Mouse (Mus musculus): ENCODE measurements around the gene Phc3.
A peak's percentile ranks its signal among the peaks of the same experiment; 100 is the strongest.

The Phc3 gene

GRCm38 (mm10) chr3:30969104-30969581 lies at the start of gene Phc3:
Gene Phc3 (minus strand): TSS chr3:30969415.
- H3K36me3 ChIP-seq (ENCODE audit: insufficient read depth, low read length): peaks cover 18% of the 10 kb centered on the region
- no peaks in the 10 kb centered on the region for H3K27me3 ChIP-seq (ENCODE audit: insufficient read depth, low read length)
- no peak for TF ChIP-seq NANOG (IDR thresholded peaks at IDR 0.05; ENCODE audit: borderline replicate concordance, low read length)
- no peak for TF ChIP-seq CTCF (conservative IDR thresholded peaks at IDR 0.05; ENCODE audit: low read length)
- no peak for TF ChIP-seq POU5F1 (IDR thresholded peaks at IDR 0.05; ENCODE audit: borderline replicate concordance, low read length)
- H3K4me3 ChIP-seq (replicated peaks; ENCODE audit: low read length): peak within 1 kb of the TSS; percentile 99
- peaks cover 27% of the 10 kb centered on the region for H3K4me1 ChIP-seq (replicated peaks; ENCODE audit: low read depth, low read length)
- H3K9me3 ChIP-seq (ENCODE audit: low read length): no peaks in the 10 kb centered on the region

GRCm38 (mm10) chr3:31017652-31018051 lies 48.4 kb upstream of the Phc3 start:
- TF ChIP-seq NANOG (IDR thresholded peaks at IDR 0.05; ENCODE audit: borderline replicate concordance, low read length): no peak; the same call in 1 of the 2 replicates
- TF ChIP-seq POU5F1 (IDR thresholded peaks at IDR 0.05; ENCODE audit: borderline replicate concordance, low read length): peak; percentile 84
- no peak for TF ChIP-seq CTCF (conservative IDR thresholded peaks at IDR 0.05; ENCODE audit: low read length)
- no peaks in the 10 kb centered on the region for H3K27me3 ChIP-seq (ENCODE audit: insufficient read depth, low read length)
- H3K9me3 ChIP-seq (ENCODE audit: low read length): no peaks in the 10 kb centered on the region
- peak overlapping the region; percentile 75 for H3K4me3 ChIP-seq (replicated peaks; ENCODE audit: low read length)
- H3K4me1 ChIP-seq (replicated peaks; ENCODE audit: low read depth, low read length): peaks cover 92% of the 10 kb centered on the region
- H3K36me3 ChIP-seq (ENCODE audit: insufficient read depth, low read length): peaks cover 32% of the 10 kb centered on the region

- peak overlapping the region; percentile 75 for H3K4me3 ChIP-seq (replicated peaks; ENCODE audit: low read length)
- H3K4me1 ChIP-seq (replicated peaks; ENCODE audit: low read depth, low read length): peaks cover 94% of the 10 kb centered on the region
- H3K36me3 ChIP-seq (ENCODE audit: insufficient read depth, low read length): peaks cover 25% of the 10 kb centered on the region
- H3K27me3 ChIP-seq (ENCODE audit: insufficient read depth, low read length): no peaks in the 10 kb centered on the region
- no peaks in the 10 kb centered on the region for H3K9me3 ChIP-seq (ENCODE audit: low read length)
- no peak for TF ChIP-seq POU5F1 (IDR thresholded peaks at IDR 0.05; ENCODE audit: borderline replicate concordance, low read length)
- TF ChIP-seq NANOG (IDR thresholded peaks at IDR 0.05; ENCODE audit: borderline replicate concordance, low read length): no peak
- no peak for TF ChIP-seq CTCF (conservative IDR thresholded peaks at IDR 0.05; ENCODE audit: low read length)
Observed at GRCm38 (mm10) chr3:31016594-31017196, 47.5 kb upstream of the Phc3 start.

GRCm38 (mm10) chr3:31015682-31016443 lies 46.6 kb upstream of the Phc3 start:
- H3K4me3 ChIP-seq (replicated peaks; ENCODE audit: low read length): peak overlapping the region; percentile 75
- H3K27me3 ChIP-seq (ENCODE audit: insufficient read depth, low read length): no peaks in the 10 kb centered on the region
- peaks cover 22% of the 10 kb centered on the region for H3K36me3 ChIP-seq (ENCODE audit: insufficient read depth, low read length)
- no peaks in the 10 kb centered on the region for H3K9me3 ChIP-seq (ENCODE audit: low read length)
- H3K4me1 ChIP-seq (replicated peaks; ENCODE audit: low read depth, low read length): peaks cover 95% of the 10 kb centered on the region
- TF ChIP-seq CTCF (conservative IDR thresholded peaks at IDR 0.05; ENCODE audit: low read length) (no peak), NANOG (IDR thresholded peaks at IDR 0.05; ENCODE audit: borderline replicate concordance, low read length) (no peak)

- H3K4me1 ChIP-seq (replicated peaks; ENCODE audit: low read depth, low read length): peaks cover 95% of the 10 kb centered on the region
- peak overlapping the region; percentile 75 for H3K4me3 ChIP-seq (replicated peaks; ENCODE audit: low read length)
- no peaks in the 10 kb centered on the region for H3K27me3 ChIP-seq (ENCODE audit: insufficient read depth, low read length)
- H3K9me3 ChIP-seq (ENCODE audit: low read length): no peaks in the 10 kb centered on the region
- peaks cover 12% of the 10 kb centered on the region; the same call in 1 of the 2 replicates for H3K36me3 ChIP-seq (ENCODE audit: insufficient read depth, low read length)
- TF ChIP-seq CTCF (conservative IDR thresholded peaks at IDR 0.05; ENCODE audit: low read length): no peak
- TF ChIP-seq POU5F1 (IDR thresholded peaks at IDR 0.05; ENCODE audit: borderline replicate concordance, low read length): no peak
- TF ChIP-seq NANOG (IDR thresholded peaks at IDR 0.05; ENCODE audit: borderline replicate concordance, low read length): no peak
Observed at GRCm38 (mm10) chr3:31014374-31014773, 45.2 kb upstream of the Phc3 start.

- no peak for TF ChIP-seq POU5F1 (IDR thresholded peaks at IDR 0.05; ENCODE audit: borderline replicate concordance, low read length)
- TF ChIP-seq NANOG (IDR thresholded peaks at IDR 0.05; ENCODE audit: borderline replicate concordance, low read length): peak; percentile 90
- no peak; the same call in 1 of the 2 replicates for TF ChIP-seq CTCF (conservative IDR thresholded peaks at IDR 0.05; ENCODE audit: low read length)
- Histone ChIP-seq H3K9me3 (ENCODE audit: low read length) (no peaks in the 10 kb centered on the region), H3K4me1 (replicated peaks; ENCODE audit: low read depth, low read length) (peaks cover 95% of the 10 kb centered on the region), H3K27me3 (ENCODE audit: insufficient read depth, low read length) (no peaks in the 10 kb centered on the region), H3K36me3 (ENCODE audit: insufficient read depth, low read length) (no peaks in the 10 kb centered on the region), H3K4me3 (replicated peaks; ENCODE audit: low read length) (peak overlapping the region; percentile 41)
Observed at GRCm38 (mm10) chr3:31004320-31005209, 35.4 kb upstream of the Phc3 start.

- Histone ChIP-seq H3K4me3 (replicated peaks; ENCODE audit: low read length) (no peak overlapping the region), H3K27me3 (ENCODE audit: insufficient read depth, low read length) (no peaks in the 10 kb centered on the region), H3K36me3 (ENCODE audit: insufficient read depth, low read length) (peaks cover 14% of the 10 kb centered on the region; the same call in 1 of the 2 replicates), H3K4me1 (replicated peaks; ENCODE audit: low read depth, low read length) (peaks cover 98% of the 10 kb centered on the region), H3K9me3 (ENCODE audit: low read length) (no peaks in the 10 kb centered on the region)
- TF ChIP-seq POU5F1 (IDR thresholded peaks at IDR 0.05; ENCODE audit: borderline replicate concordance, low read length) (peak; percentile 50; the same call in 1 of the 2 replicates), NANOG (IDR thresholded peaks at IDR 0.05; ENCODE audit: borderline replicate concordance, low read length) (peak; percentile 97), CTCF (conservative IDR thresholded peaks at IDR 0.05; ENCODE audit: low read length) (no peak)
Observed at GRCm38 (mm10) chr3:31001048-31001676, 31.9 kb upstream of the Phc3 start.

All from E14TG2a.4 (cell line).